Mouse (Mus musculus): ENCODE results near the gene Spint2.

- no peak for TF ChIP-seq GATA1 (IDR thresholded peaks at IDR 0.05; ENCODE audit: low read length)
- TF ChIP-seq TAL1 (IDR thresholded peaks at IDR 0.05; ENCODE audit: low read length) = no peak
Measured at GRCm38 (mm10) chr7:29313572-29314261, 32.0 kb upstream of the Spint2 start.

Measured in erythroblast, embryonic 14.5 days (primary cell).